Mouse (Mus musculus) intestine, embryonic 14.5 days (tissue): Measurements from ENCODE around the gene Gm19935. TPM values are rescaled to one million over a fixed set of nuclear protein-coding genes. Genes with fewer than 3 reads are reported as not detected.

ENCODE experiments used
- ATAC-seq: fragments of 200-750 bp; cut with Nextera tagmentation; replicated peaks from 2 replicates; pipeline ENCODE4 v1.8.0; 2017; ENCODE audit warnings: low read depth, moderate number of reproducible peaks, moderate TSS enrichment, moderate library complexity; ENCODE audit not compliant: low FRiP score, low TSS enrichment
- DNase-seq: peaks from one replicate; pipeline ENCODE4 v3.0.0-alpha.2; 2018; ENCODE audit warnings: low spot score
- H3K27ac ChIP-seq: fragments of 300-500 bp; sonication (generic); 2 replicates; pipeline ENCODE4 v1.5.1; 2014; ENCODE audit warnings: low read depth, mild to moderate bottlenecking, control low read depth
- H3K27me3 ChIP-seq: fragments of 300-500 bp; sonication (generic); replicated peaks from 2 replicates; pipeline ENCODE4 v1.6.1; 2014; ENCODE audit warnings: low read length, control low read depth; ENCODE audit not compliant: control insufficient read depth, insufficient read depth
- H3K36me3 ChIP-seq: fragments of 300-500 bp; sonication (generic); 2 replicates; pipeline ENCODE4 v1.6.1; 2014; ENCODE audit warnings: low read length, control low read depth; ENCODE audit not compliant: control insufficient read depth, insufficient read depth
- H3K4me1 ChIP-seq: fragments of 300-500 bp; sonication (generic); replicated peaks from 2 replicates; pipeline ENCODE4 v1.6.1; 2014; ENCODE audit warnings: low read length, control low read depth, mixed read lengths; ENCODE audit not compliant: control insufficient read depth, insufficient read depth
- H3K4me2 ChIP-seq: fragments of 300-500 bp; sonication (generic); 2 replicates; pipeline ENCODE4 v1.6.1; 2014; ENCODE audit warnings: low read length
- H3K4me3 ChIP-seq: fragments of 300-500 bp; sonication (generic); 2 replicates; pipeline ENCODE4 v1.5.1; 2014; ENCODE audit warnings: low read depth, low read length, control low read depth, mixed read lengths
- H3K9ac ChIP-seq: fragments of 300-500 bp; sonication (generic); 2 replicates; pipeline ENCODE4 v1.6.1; 2014; ENCODE audit warnings: mild to moderate bottlenecking, low read length
- H3K9me3 ChIP-seq: fragments of 300-500 bp; sonication (generic); 2 replicates; pipeline ENCODE4 v1.6.1; 2016; ENCODE audit warnings: low read length, control low read depth; ENCODE audit not compliant: control insufficient read depth
- WGBS: fragments of 180-500 bp; shearing (Covaris S2); extraction: QIAGEN DNeasy Blood & Tissue Kit; methylation state at CpG from one replicate; pipeline ENCODE4 v1.1.7; 2014; 5-methylcytosine and 5-hydroxymethylcytosine counted together
- polyA plus RNA-seq: library from polyadenylated mRNA; unstranded; fragments of >200 nt; fragmentation: Nextera tagmentation; extraction: Ambion mirVana; gene quantifications from 2 replicates; pipeline ENCODE4 v1.2.1, GENCODE M21; 2014

Gene Gm19935
- polyA plus RNA-seq, 1 experiment from 2014 or later: not detected

DNA sequence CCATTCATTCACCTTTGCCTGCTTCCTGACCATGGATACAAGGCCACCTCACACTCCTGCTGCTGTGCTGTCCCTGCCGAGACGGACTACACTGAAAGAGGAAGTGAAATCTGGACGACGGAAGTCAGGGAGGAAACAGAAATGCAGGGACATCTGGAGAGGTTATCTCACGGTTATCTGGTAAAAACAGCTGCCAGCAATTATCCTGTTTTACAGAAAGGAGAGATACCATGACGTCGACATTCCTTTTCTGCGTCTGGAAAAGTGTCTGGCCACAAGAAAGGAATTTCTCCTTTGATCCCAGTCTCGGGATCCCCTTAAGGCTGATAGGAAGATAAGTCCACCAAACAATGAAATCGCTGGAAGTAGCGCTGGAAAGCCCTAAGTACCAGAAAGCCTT, 5.2 kb upstream of the Gm19935 start:
- no peak overlapping the region for H3K9ac ChIP-seq
- no peaks in the 10 kb centered on the region for H3K27me3 ChIP-seq
- DNase-seq (no peak), ATAC-seq (no peak)
- H3K9me3 ChIP-seq: no peaks in the 10 kb centered on the region
- no peaks in the 10 kb centered on the region for H3K4me1 ChIP-seq
- H3K4me2 ChIP-seq: no peak overlapping the region
- WGBS: 18% methylated on average over 11 of the region's 11 CpGs
- H3K27ac ChIP-seq: no peak overlapping the region
- H3K4me3 ChIP-seq: no peak overlapping the region
- no peaks in the 10 kb centered on the region for H3K36me3 ChIP-seq

DNA sequence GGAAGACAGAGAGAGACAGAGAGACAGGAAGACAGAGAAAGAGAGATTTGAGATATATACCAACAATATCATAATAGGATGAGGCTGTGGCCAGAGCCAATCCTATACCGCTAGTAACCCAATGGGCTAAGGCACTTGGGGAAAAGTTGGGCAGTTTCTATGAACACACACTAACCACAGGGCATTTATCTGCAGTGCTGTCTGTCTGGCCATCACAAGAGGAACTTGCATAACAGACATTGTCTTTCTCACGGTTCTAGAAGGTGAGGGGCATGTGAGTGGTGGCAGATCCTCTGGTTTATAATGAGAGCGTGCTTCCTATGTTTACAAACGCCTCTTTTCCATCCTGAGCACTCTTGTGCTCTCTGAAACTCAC, 3.1 kb upstream of the Gm19935 start:
- Histone ChIP-seq H3K36me3 (no peaks in the 10 kb centered on the region), H3K4me1 (no peaks in the 10 kb centered on the region), H3K4me2 (no peak overlapping the region), H3K9me3 (no peaks in the 10 kb centered on the region), H3K4me3 (no peak overlapping the region), H3K27ac (no peak overlapping the region), H3K27me3 (no peaks in the 10 kb centered on the region), H3K9ac (no peak overlapping the region)
- no peak for ATAC-seq
- DNase-seq: no peak
- WGBS: 81% methylated on average over 4 of the region's 4 CpGs

- no peak for DNase-seq
- WGBS: 83% methylated on average over 9 of the region's 9 CpGs
- Histone ChIP-seq H3K4me1 (no peaks in the 10 kb centered on the region), H3K9me3 (no peaks in the 10 kb centered on the region), H3K9ac (no peak overlapping the region), H3K27ac (no peak overlapping the region), H3K36me3 (no peaks in the 10 kb centered on the region), H3K4me3 (no peak overlapping the region), H3K4me2 (no peak overlapping the region), H3K27me3 (no peaks in the 10 kb centered on the region)
- ATAC-seq: no peak
These were observed 2.5 kb upstream of the Gm19935 start for GRCm38 (mm10) chr8:90819561-90820320.

- H3K9ac ChIP-seq: no peak overlapping the region
- no peak for ATAC-seq
- H3K27me3 ChIP-seq: no peaks in the 10 kb centered on the region
- no peak overlapping the region for H3K4me2 ChIP-seq
- no peaks in the 10 kb centered on the region for H3K9me3 ChIP-seq
- H3K4me3 ChIP-seq: no peak overlapping the region
- WGBS: 76% methylated on average over 23 of the region's 23 CpGs
- H3K36me3 ChIP-seq: no peaks in the 10 kb centered on the region
- DNase-seq: no peak
- H3K4me1 ChIP-seq: no peaks in the 10 kb centered on the region
- H3K27ac ChIP-seq: no peak overlapping the region
These were observed 921 bp downstream of the Gm19935 start for GRCm38 (mm10) chr8:90816061-90816882.

GRCm38 (mm10) chr8:90813602-90814320, 3.4 kb downstream of the Gm19935 start:
- WGBS: 81% methylated on average over 10 of the region's 10 CpGs
- H3K9ac ChIP-seq: no peak overlapping the region
- H3K4me3 ChIP-seq: no peak overlapping the region
- no peaks in the 10 kb centered on the region for H3K36me3 ChIP-seq
- peaks cover 4% of the 10 kb centered on the region; the same call in 1 of the 2 replicates for H3K9me3 ChIP-seq
- H3K4me2 ChIP-seq: no peak overlapping the region
- ATAC-seq (no peak), DNase-seq (no peak)
- no peak overlapping the region for H3K27ac ChIP-seq
- H3K4me1 ChIP-seq: no peaks in the 10 kb centered on the region
- no peaks in the 10 kb centered on the region for H3K27me3 ChIP-seq

- Histone ChIP-seq H3K4me1 (peaks cover 6% of the 10 kb centered on the region; the same call in 1 of the 2 replicates), H3K36me3 (no peaks in the 10 kb centered on the region), H3K9ac (no peak overlapping the region), H3K27ac (no peak overlapping the region), H3K9me3 (0 out of 2 replicates have a peak, but pooled peaks cover 9% of the 10 kb centered on the region), H3K4me3 (no peak overlapping the region), H3K4me2 (no peak overlapping the region), H3K27me3 (no peaks in the 10 kb centered on the region)
- 81% methylated on average over 5 of the region's 5 CpGs for WGBS
- no peak for ATAC-seq
- no peak for DNase-seq
These were observed 17.7 kb downstream of the Gm19935 start for GRCm38 (mm10) chr8:90799473-90799872.

DNA sequence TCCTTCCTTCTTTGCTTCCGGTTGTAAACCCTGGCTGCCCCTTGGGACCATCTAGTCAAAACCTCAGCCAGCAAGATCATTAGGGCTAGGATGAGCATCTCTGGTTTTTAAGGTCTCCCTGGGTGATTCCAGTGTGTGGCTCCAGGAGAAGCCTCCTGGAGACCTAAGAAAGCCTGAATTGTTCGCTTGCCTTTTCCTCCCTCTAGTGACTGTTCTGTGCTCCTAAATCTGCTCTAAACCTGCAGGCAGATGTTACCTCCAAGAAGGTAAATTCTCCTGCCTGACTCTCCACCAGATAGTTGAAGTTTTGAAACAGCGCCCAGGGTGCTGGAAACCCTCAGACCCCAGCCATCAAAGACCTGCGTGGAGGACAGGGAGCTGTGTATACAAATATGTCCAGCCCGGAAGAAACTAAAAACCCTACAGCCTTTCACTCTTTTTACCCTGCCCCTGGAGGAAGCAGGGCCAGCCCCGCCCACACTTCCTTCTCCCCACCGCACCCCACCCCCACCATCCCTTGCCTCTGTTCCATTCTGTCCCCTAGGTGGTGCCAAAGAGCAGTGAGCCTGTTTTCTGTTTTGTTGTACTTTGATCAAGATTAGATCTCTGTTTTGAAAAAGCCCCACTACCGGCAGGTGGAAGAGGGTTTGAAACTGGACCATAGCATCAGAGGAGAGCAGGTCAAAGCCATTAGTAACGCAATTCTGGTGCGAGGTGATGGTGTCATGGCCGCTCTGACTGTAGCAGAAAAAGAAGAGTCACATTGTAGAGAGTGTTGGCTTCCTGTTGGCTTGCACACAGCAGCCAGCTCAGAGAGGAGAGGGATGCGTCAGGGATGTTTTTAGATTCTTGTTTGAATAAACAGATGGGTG, 22.0 kb downstream of the Gm19935 start:
- DNase-seq (peak; percentile 84), ATAC-seq (peak; percentile 77; the same call in 1 of the 2 replicates)
- Histone ChIP-seq H3K27ac (0 out of 2 replicates have a peak overlapping the region, but pooled peaks have one; percentile 18), H3K9ac (no peak overlapping the region), H3K9me3 (no peaks in the 10 kb centered on the region), H3K4me2 (peak overlapping the region; percentile 40), H3K4me1 (peaks cover 6% of the 10 kb centered on the region; the same call in 1 of the 2 replicates), H3K27me3 (no peaks in the 10 kb centered on the region), H3K36me3 (no peaks in the 10 kb centered on the region), H3K4me3 (no peak overlapping the region)
- 10% methylated on average over 12 of the region's 12 CpGs for WGBS

GRCm38 (mm10) chr8:90793710-90794109, 23.5 kb downstream of the Gm19935 start:
- 2% methylated on average over 3 of the region's 3 CpGs for WGBS
- Histone ChIP-seq H3K9ac (no peak overlapping the region), H3K36me3 (no peaks in the 10 kb centered on the region), H3K4me2 (no peak overlapping the region), H3K4me1 (peaks cover 6% of the 10 kb centered on the region; the same call in 1 of the 2 replicates), H3K27ac (no peak overlapping the region), H3K4me3 (no peak overlapping the region), H3K9me3 (no peaks in the 10 kb centered on the region), H3K27me3 (no peaks in the 10 kb centered on the region)
- ATAC-seq (no peak), DNase-seq (peak; percentile 91)
